Mouse (Mus musculus) liver, embryonic 12.5 days (tissue): ENCODE measurements around the gene Kcnq1. TPM values are rescaled to one million over a fixed set of nuclear protein-coding genes. Genes with fewer than 3 reads are reported as not detected.

Experiments
- ATAC-seq: fragments of 200-750 bp; cut with Nextera tagmentation; 2 replicates; pipeline ENCODE4 v1.8.0; 2017; ENCODE audit warnings: moderate number of reproducible peaks, mild to moderate bottlenecking, moderate library complexity
- H3K27ac ChIP-seq: fragments of 300-500 bp; sonication (generic); 2 replicates; pipeline ENCODE4 v1.5.1; 2016; ENCODE audit warnings: mild to moderate bottlenecking
- H3K27me3 ChIP-seq: fragments of 300-500 bp; sonication (generic); replicated peaks from 2 replicates; pipeline ENCODE4 v1.6.1; 2016; ENCODE audit warnings: mild to moderate bottlenecking, moderate library complexity
- H3K36me3 ChIP-seq: fragments of 300-500 bp; sonication (generic); 2 replicates; pipeline ENCODE4 v1.6.1; 2016; ENCODE audit warnings: mild to moderate bottlenecking, moderate library complexity
- H3K4me1 ChIP-seq: fragments of 300-500 bp; sonication (generic); 2 replicates; pipeline ENCODE4 v1.6.1; 2016
- H3K4me2 ChIP-seq: fragments of 300-500 bp; sonication (generic); 2 replicates; pipeline ENCODE4 v1.6.1; 2016; ENCODE audit warnings: mild to moderate bottlenecking, moderate library complexity
- H3K4me3 ChIP-seq: fragments of 300-500 bp; sonication (generic); 2 replicates; pipeline ENCODE4 v1.5.1; 2016; ENCODE audit warnings: mild to moderate bottlenecking, moderate library complexity
- H3K9ac ChIP-seq: fragments of 300-500 bp; sonication (generic); 2 replicates; pipeline ENCODE4 v1.6.1; 2016; ENCODE audit warnings: mild to moderate bottlenecking, moderate library complexity
- H3K9me3 ChIP-seq: fragments of 300-500 bp; sonication (generic); replicated peaks from 2 replicates; pipeline ENCODE4 v1.6.1; 2016; ENCODE audit warnings: mild to moderate bottlenecking, moderate library complexity
- WGBS: fragments of 180-500 bp; shearing (Covaris S2); methylation state at CpG from one replicate; pipeline ENCODE4 v1.1.7; 2016; ENCODE audit not compliant: insufficient replicate concordance; 5-methylcytosine and 5-hydroxymethylcytosine counted together
- polyA plus RNA-seq: library from polyadenylated mRNA; unstranded; fragments of >200 nt; fragmentation: Nextera tagmentation; extraction: Ambion mirVana; gene quantifications from 2 replicates; pipeline ENCODE4 v1.2.1, GENCODE M21; 2016

Gene Kcnq1
- polyA plus RNA-seq, 1 experiment from 2014 or later: 0.21 TPM

DNA sequence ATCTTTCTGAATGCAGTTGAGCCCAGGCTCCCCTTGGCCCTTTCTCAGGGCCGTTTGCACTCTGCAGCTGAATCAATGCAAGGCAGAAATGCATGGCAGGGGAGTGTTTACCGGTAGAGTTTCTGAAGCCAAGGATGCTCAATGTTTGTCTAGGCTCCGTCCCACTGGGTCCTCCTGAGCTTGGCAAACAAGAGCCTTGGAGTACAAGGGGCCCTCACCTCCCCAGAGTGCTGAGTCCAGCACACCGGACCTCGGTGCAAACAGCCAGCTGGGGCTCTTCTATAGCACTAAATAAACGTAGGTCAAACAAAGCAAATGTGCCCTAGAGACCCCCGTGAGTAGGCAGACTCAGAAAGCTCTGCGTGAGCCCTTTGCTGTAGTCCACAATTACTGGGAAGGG lies 226.9 kb downstream of the Kcnq1 start:
- no peak overlapping the region for H3K27ac ChIP-seq
- no peaks in the 10 kb centered on the region for H3K36me3 ChIP-seq
- no peak overlapping the region for H3K9ac ChIP-seq
- H3K4me3 ChIP-seq: no peak overlapping the region
- ATAC-seq: no peak
- no peak overlapping the region for H3K4me2 ChIP-seq
- 0 out of 2 replicates have a peak, but pooled peaks cover 4% of the 10 kb centered on the region for H3K27me3 ChIP-seq
- peaks cover 3% of the 10 kb centered on the region; the same call in 1 of the 2 replicates for H3K4me1 ChIP-seq
- H3K9me3 ChIP-seq: no peaks in the 10 kb centered on the region
- WGBS: 53% methylated on average over 8 of the region's 8 CpGs

- no peak for ATAC-seq
- H3K9ac ChIP-seq: no peak overlapping the region
- H3K27me3 ChIP-seq: 0 out of 2 replicates have a peak, but pooled peaks cover 4% of the 10 kb centered on the region
- H3K4me1 ChIP-seq: peaks cover 3% of the 10 kb centered on the region; the same call in 1 of the 2 replicates
- no peaks in the 10 kb centered on the region for H3K9me3 ChIP-seq
- no peak overlapping the region for H3K4me3 ChIP-seq
- H3K27ac ChIP-seq: no peak overlapping the region
- WGBS: 40% methylated on average over 4 of the region's 4 CpGs
- H3K4me2 ChIP-seq: no peak overlapping the region
- no peaks in the 10 kb centered on the region for H3K36me3 ChIP-seq
Measured at GRCm38 (mm10) chr7:143333604-143334003, 227.4 kb downstream of the Kcnq1 start.

DNA sequence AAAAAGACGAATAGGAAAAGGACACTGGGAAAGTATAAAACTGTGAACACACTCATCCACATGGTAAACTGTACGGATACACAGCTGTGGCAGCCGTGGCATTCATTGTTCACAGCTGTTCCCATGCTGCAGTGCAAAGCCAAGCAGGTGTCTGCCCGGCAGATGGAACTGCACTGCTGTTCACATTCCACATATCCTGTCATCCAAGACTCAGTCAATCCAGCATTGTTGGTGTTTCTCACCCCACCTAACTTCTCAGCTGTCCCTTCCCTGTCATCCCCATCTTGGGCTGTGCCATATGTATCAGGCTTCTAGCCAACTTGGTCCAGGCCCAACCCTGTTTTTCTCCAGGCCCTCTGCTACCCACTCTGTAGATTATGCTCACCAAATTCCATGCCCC lies 232.5 kb downstream of the Kcnq1 start:
- Histone ChIP-seq H3K4me2 (no peak overlapping the region), H3K27ac (no peak overlapping the region), H3K4me1 (no peaks in the 10 kb centered on the region), H3K9ac (no peak overlapping the region), H3K9me3 (no peaks in the 10 kb centered on the region), H3K27me3 (0 out of 2 replicates have a peak, but pooled peaks cover 5% of the 10 kb centered on the region), H3K4me3 (no peak overlapping the region), H3K36me3 (no peaks in the 10 kb centered on the region)
- WGBS: 64% methylated on average over 4 of the region's 4 CpGs
- ATAC-seq: no peak

GRCm38 (mm10) chr7:143340601-143341281 lies 234.6 kb downstream of the Kcnq1 start:
- H3K36me3 ChIP-seq: no peaks in the 10 kb centered on the region
- H3K4me2 ChIP-seq: no peak overlapping the region
- H3K9ac ChIP-seq: no peak overlapping the region
- no peaks in the 10 kb centered on the region for H3K9me3 ChIP-seq
- WGBS: 69% methylated on average over 15 of the region's 15 CpGs
- no peak overlapping the region for H3K27ac ChIP-seq
- H3K4me1 ChIP-seq: no peaks in the 10 kb centered on the region
- H3K27me3 ChIP-seq: 0 out of 2 replicates have a peak, but pooled peaks cover 5% of the 10 kb centered on the region
- ATAC-seq: no peak
- H3K4me3 ChIP-seq: no peak overlapping the region

- WGBS: 74% methylated on average over 3 of the region's 3 CpGs
- Histone ChIP-seq H3K36me3 (no peaks in the 10 kb centered on the region), H3K27ac (no peak overlapping the region), H3K4me2 (no peak overlapping the region), H3K4me3 (no peak overlapping the region), H3K4me1 (no peaks in the 10 kb centered on the region), H3K9me3 (no peaks in the 10 kb centered on the region), H3K27me3 (0 out of 2 replicates have a peak, but pooled peaks cover 5% of the 10 kb centered on the region), H3K9ac (no peak overlapping the region)
- ATAC-seq: no peak
Measured at GRCm38 (mm10) chr7:143341301-143341980, 235.3 kb downstream of the Kcnq1 start.

DNA sequence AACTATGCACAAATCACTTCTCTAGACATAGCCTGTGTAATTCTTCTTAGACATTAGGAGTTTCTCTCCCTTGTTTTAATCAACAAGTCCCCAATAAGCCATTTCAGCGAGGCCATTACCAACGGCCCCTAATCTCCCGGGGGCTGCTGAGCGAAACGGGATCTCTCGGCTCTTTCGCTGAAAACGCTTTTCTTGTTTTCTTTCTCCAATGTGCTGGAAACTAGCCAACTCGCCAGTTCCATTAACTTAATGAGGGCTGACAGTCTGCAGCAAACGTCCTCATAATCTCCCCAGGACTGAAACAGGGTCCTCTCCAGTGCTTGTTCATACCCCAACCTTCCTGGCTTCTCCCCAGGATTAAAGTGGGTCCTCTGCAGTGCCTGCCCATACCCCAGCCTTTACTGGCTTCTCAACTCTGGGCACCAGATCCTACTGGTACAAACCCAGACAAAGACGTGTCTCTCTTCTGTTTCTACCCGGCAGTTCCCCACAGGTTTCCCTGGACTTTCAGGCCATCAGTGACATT lies 237.7 kb downstream of the Kcnq1 start:
- no peak for ATAC-seq
- H3K4me1 ChIP-seq: no peaks in the 10 kb centered on the region
- no peaks in the 10 kb centered on the region for H3K9me3 ChIP-seq
- H3K27me3 ChIP-seq: peaks cover 12% of the 10 kb centered on the region; the same call in 1 of the 2 replicates
- no peaks in the 10 kb centered on the region for H3K36me3 ChIP-seq
- H3K4me3 ChIP-seq: no peak overlapping the region
- H3K9ac ChIP-seq: no peak overlapping the region
- H3K4me2 ChIP-seq: no peak overlapping the region
- H3K27ac ChIP-seq: no peak overlapping the region
- WGBS: 57% methylated on average over 12 of the region's 12 CpGs

- Histone ChIP-seq H3K4me1 (no peaks in the 10 kb centered on the region), H3K27ac (no peak overlapping the region), H3K4me2 (no peak overlapping the region), H3K27me3 (peaks cover 10% of the 10 kb centered on the region; the same call in 1 of the 2 replicates), H3K4me3 (no peak overlapping the region), H3K9ac (no peak overlapping the region), H3K9me3 (no peaks in the 10 kb centered on the region), H3K36me3 (no peaks in the 10 kb centered on the region)
- no peak for ATAC-seq
- 62% methylated on average over 7 of the region's 7 CpGs for WGBS
Measured at GRCm38 (mm10) chr7:143349287-143349686, 243.1 kb downstream of the Kcnq1 start.

- Histone ChIP-seq H3K4me1 (no peaks in the 10 kb centered on the region), H3K4me3 (no peak overlapping the region), H3K27me3 (peaks cover 10% of the 10 kb centered on the region; the same call in 1 of the 2 replicates), H3K4me2 (no peak overlapping the region), H3K9me3 (no peaks in the 10 kb centered on the region), H3K9ac (no peak overlapping the region), H3K27ac (no peak overlapping the region), H3K36me3 (no peaks in the 10 kb centered on the region)
- 44% methylated on average over 1 of the region's 1 CpGs for WGBS
- ATAC-seq: no peak
Measured at GRCm38 (mm10) chr7:143349848-143350247, 243.7 kb downstream of the Kcnq1 start.

DNA sequence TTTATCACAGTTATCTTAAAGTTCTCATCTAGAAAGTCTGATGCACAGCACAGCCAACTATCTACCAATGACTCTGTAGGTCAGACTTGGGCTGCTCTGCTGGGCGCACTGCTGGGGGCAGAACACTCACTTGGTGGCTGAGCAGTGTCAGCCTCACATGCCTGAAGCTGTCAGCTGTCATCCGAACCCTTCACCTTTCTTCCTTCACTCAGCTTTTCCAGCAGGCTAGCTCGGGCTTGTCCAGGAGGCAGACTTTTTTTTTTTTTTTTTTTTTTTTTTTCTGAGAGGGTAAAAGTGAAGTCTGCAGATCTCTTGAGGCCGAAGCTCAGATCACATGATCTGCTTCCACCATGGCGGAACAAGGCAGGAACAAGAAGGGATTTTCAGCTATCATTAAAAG lies 249.7 kb downstream of the Kcnq1 start:
- no peaks in the 10 kb centered on the region for H3K4me1 ChIP-seq
- H3K36me3 ChIP-seq: no peaks in the 10 kb centered on the region
- no peak for ATAC-seq
- WGBS: 67% methylated on average over 5 of the region's 5 CpGs
- no peak overlapping the region for H3K9ac ChIP-seq
- H3K4me3 ChIP-seq: no peak overlapping the region
- no peaks in the 10 kb centered on the region for H3K9me3 ChIP-seq
- no peak overlapping the region for H3K4me2 ChIP-seq
- no peak overlapping the region for H3K27ac ChIP-seq
- peaks cover 4% of the 10 kb centered on the region; the same call in 1 of the 2 replicates for H3K27me3 ChIP-seq

GRCm38 (mm10) chr7:143357109-143357508 lies 250.9 kb downstream of the Kcnq1 start:
- WGBS: 54% methylated on average over 1 of the region's 1 CpGs
- ATAC-seq: no peak
- Histone ChIP-seq H3K4me2 (no peak overlapping the region), H3K27me3 (peaks cover 1% of the 10 kb centered on the region; the same call in 1 of the 2 replicates), H3K36me3 (no peaks in the 10 kb centered on the region), H3K27ac (no peak overlapping the region), H3K4me3 (no peak overlapping the region), H3K9ac (no peak overlapping the region), H3K9me3 (no peaks in the 10 kb centered on the region), H3K4me1 (no peaks in the 10 kb centered on the region)

DNA sequence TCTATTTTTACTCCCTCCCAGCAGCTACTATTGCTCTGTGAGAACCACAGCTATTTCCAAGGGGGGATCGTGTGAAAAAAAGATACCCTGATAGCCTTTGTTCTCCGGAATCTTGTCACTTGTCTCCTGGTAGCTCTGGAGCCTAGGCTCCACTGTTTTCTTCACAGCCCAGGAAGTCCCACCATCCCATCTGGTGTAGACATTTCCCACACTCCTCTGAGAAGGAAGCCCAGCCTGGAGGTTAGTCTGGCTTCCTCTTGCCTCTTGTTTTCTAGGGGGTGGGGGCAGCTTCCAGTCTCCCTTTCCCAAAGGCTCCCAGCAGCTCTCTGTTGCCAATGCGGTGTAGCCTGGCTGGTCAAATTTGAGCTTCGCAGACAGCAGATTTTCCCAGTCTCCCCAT lies 251.7 kb downstream of the Kcnq1 start:
- Histone ChIP-seq H3K36me3 (no peaks in the 10 kb centered on the region), H3K4me1 (no peaks in the 10 kb centered on the region), H3K27me3 (no peaks in the 10 kb centered on the region; the same call in 1 of the 2 replicates), H3K4me2 (no peak overlapping the region), H3K27ac (no peak overlapping the region), H3K4me3 (no peak overlapping the region), H3K9me3 (no peaks in the 10 kb centered on the region), H3K9ac (no peak overlapping the region)
- no peak for ATAC-seq
- WGBS: 31% methylated on average over 4 of the region's 4 CpGs

DNA sequence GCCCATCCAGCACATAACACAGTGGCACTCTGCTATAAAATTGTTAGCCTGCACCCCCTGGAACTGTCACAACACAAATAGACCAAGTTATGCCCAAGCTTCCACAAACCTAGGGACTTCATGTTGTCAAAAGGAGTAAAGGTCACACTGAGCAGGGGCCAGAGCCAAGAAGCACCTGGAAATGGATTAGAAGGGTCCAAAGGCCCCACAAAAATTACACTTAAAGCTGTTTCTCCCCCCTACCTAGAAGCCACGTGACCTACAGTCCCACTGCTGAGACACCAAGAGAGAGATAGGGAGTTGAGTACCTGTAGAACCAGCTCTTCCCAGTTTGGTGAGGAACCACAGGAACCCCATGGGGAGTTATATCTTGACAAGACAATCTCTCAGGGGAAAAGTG lies 253.6 kb downstream of the Kcnq1 start:
- H3K4me3 ChIP-seq: no peak overlapping the region
- H3K27me3 ChIP-seq: no peaks in the 10 kb centered on the region; the same call in 1 of the 2 replicates
- no peak for ATAC-seq
- H3K36me3 ChIP-seq: no peaks in the 10 kb centered on the region
- no peaks in the 10 kb centered on the region for H3K9me3 ChIP-seq
- 48% methylated on average over 1 of the region's 1 CpGs for WGBS
- H3K4me2 ChIP-seq: no peak overlapping the region
- H3K9ac ChIP-seq: no peak overlapping the region
- peaks cover 14% of the 10 kb centered on the region for H3K4me1 ChIP-seq
- H3K27ac ChIP-seq: no peak overlapping the region
